Mouse (Mus musculus) small intestine, adult 2 months (tissue): Measurements from ENCODE around the gene Cadps2.

Experiments
- CTCF ChIP-seq: fragments of 200-500 bp; IDR thresholded peaks from 2 replicates; pipeline ENCODE4 v1.5.1; 2012; ENCODE audit warnings: low read depth, mild to moderate bottlenecking, control low read depth, inconsistent platforms, low read length, moderate library complexity, mixed read lengths; ENCODE audit not compliant: insufficient replicate concordance, insufficient read length; ENCODE audit errors: extremely low read depth
- POLR2A ChIP-seq: fragments of 200-500 bp; IDR thresholded peaks from 2 replicates; pipeline ENCODE4 v1.6.1; 2012; ENCODE audit warnings: low read depth, mild to moderate bottlenecking, control low read depth, inconsistent platforms, low read length, moderate library complexity

DNA sequence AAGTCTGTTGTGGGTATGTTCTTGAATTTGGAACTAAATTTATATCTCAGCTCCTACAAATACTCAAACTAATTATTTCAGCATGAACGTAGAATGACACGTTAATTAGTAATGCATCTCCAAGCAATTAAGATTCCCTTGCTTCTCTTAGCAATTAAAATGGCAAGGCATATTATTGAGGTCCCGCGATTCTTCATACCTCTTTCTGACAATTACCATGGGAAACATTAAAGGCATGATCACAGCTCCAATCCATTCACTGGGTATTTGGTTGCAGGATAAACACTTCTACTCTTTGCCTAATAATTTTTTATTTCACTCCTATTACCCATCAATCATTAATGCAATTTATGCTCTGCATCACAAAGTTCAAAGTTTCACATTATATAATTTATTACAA lies 371.3 kb downstream of the Cadps2 start:
- TF ChIP-seq POLR2A = no peak
- TF ChIP-seq CTCF = no peak
